Mouse (Mus musculus) MEL (cell line): ENCODE results near the gene Pitx3. TPM values are rescaled to one million over a fixed set of nuclear protein-coding genes. Genes with fewer than 3 reads are reported as not detected.

Experiments
- DNase-seq: peaks from one replicate; pipeline ENCODE4 v3.0.0; 2011; ENCODE audit warnings: low read depth, low spot score
- H3K27ac ChIP-seq: 2 replicates; pipeline ENCODE4 v1.5.1; 2012; ENCODE audit warnings: low read depth, mild to moderate bottlenecking, control low read depth, low read length, moderate library complexity; ENCODE audit not compliant: control insufficient read depth
- H3K27me3 ChIP-seq, 2 experiments: fragments of 150-350 bp in 1 of 2; sonication (generic) in 1 of 2; 2 replicates each; pipeline ENCODE4 v1.6.1; 2012; ENCODE audit warnings: low read length in 2 of 2, mild to moderate bottlenecking in 2 of 2, improper control_type of control experiment in 1 of 2, moderate library complexity in 1 of 2; ENCODE audit not compliant: insufficient read depth in 2 of 2, control insufficient read depth in 1 of 2
- H3K36me3 ChIP-seq, 2 experiments: 2 replicates each; pipeline ENCODE4 v1.6.1; 2012 to 2014; ENCODE audit warnings: low read length in 2 of 2, improper control_type of control experiment in 1 of 2, inconsistent platforms in 1 of 2, mild to moderate bottlenecking in 1 of 2; ENCODE audit not compliant: insufficient read depth in 2 of 2, control insufficient read depth in 1 of 2
- H3K4me1 ChIP-seq, 2 experiments: fragments of 150-350 bp in 1 of 2; sonication (generic) in 1 of 2; 2 replicates each; pipeline ENCODE4 v1.6.1; 2012; ENCODE audit warnings: low read length in 2 of 2, improper control_type of control experiment in 1 of 2, mild to moderate bottlenecking in 1 of 2; ENCODE audit not compliant: insufficient read depth in 2 of 2, control insufficient read depth in 1 of 2
- H3K4me3 ChIP-seq, 2 experiments: fragments of 150-350 bp in 1 of 2; sonication (generic) in 1 of 2; 2 replicates each; pipeline ENCODE4 v1.5.1; 2012; ENCODE audit warnings: low read depth in 2 of 2, low read length in 2 of 2, mild to moderate bottlenecking in 2 of 2, moderate library complexity in 2 of 2, control low read depth in 1 of 2, improper control_type of control experiment in 1 of 2; ENCODE audit not compliant: control insufficient read depth in 1 of 2, insufficient read depth in 1 of 2
- H3K79me2 ChIP-seq: 2 replicates; pipeline ENCODE4 v1.6.1; 2012; ENCODE audit warnings: mild to moderate bottlenecking, low read length, moderate library complexity; ENCODE audit not compliant: control insufficient read depth, poor library complexity, insufficient read depth
- H3K9ac ChIP-seq: 2 replicates; pipeline ENCODE4 v1.6.1; 2012; ENCODE audit warnings: low read depth, mild to moderate bottlenecking, control low read depth, low read length, moderate library complexity; ENCODE audit not compliant: control insufficient read depth, poor library complexity, severe bottlenecking
- H3K9me3 ChIP-seq: fragments of 150-350 bp; sonication (generic); replicated peaks from 2 replicates; pipeline ENCODE4 v1.6.1; 2012; ENCODE audit warnings: mild to moderate bottlenecking, low read length, improper control_type of control experiment, moderate library complexity; ENCODE audit not compliant: insufficient read depth
- BHLHE40 ChIP-seq: IDR thresholded peaks from 2 replicates; pipeline ENCODE4 v1.6.1; 2012; ENCODE audit warnings: low read depth, mild to moderate bottlenecking, inconsistent platforms, low read length, improper control_type of control experiment, borderline replicate concordance
- CHD2 ChIP-seq: IDR thresholded peaks from 2 replicates; pipeline ENCODE4 v1.6.1; 2011; ENCODE audit warnings: low read length, improper control_type of control experiment
- CTCF ChIP-seq, 3 experiments: IDR thresholded peaks in 2 of 3; conservative IDR thresholded peaks in 1 of 3; 2 replicates each; pipeline ENCODE4 v1.5.1; 2011 to 2012; ENCODE audit warnings: low read length in 3 of 3, low read depth in 2 of 3, mild to moderate bottlenecking in 2 of 3, improper control_type of control experiment in 1 of 3, inconsistent platforms in 1 of 3, mixed read lengths in 1 of 3, moderate library complexity in 1 of 3; ENCODE audit not compliant: control insufficient read depth in 1 of 3, insufficient read depth in 1 of 3, poor library complexity in 1 of 3, severe bottlenecking in 1 of 3
- ELF1 ChIP-seq: IDR thresholded peaks from 2 replicates; pipeline ENCODE4 v1.6.1; 2014; ENCODE audit warnings: low read depth, mild to moderate bottlenecking, inconsistent platforms, low read length, improper control_type of control experiment, moderate library complexity
- EP300 ChIP-seq, 2 experiments: IDR thresholded peaks; 2 replicates each; pipeline ENCODE4 v1.6.1; 2011; ENCODE audit warnings: improper control_type of control experiment in 2 of 2, low read length in 2 of 2, low read depth in 1 of 2, mild to moderate bottlenecking in 1 of 2
- ETS1 ChIP-seq: IDR thresholded peaks from 2 replicates; pipeline ENCODE4 v1.6.1; 2012; ENCODE audit warnings: low read depth, mild to moderate bottlenecking, inconsistent platforms, low read length, improper control_type of control experiment, moderate library complexity
- GABPA ChIP-seq: IDR thresholded peaks from 2 replicates; pipeline ENCODE4 v1.6.1; 2012; ENCODE audit warnings: low read depth, mild to moderate bottlenecking, inconsistent platforms, low read length, improper control_type of control experiment, moderate library complexity
- GATA1 ChIP-seq: IDR thresholded peaks from 2 replicates; pipeline ENCODE4 v1.6.1; 2011; ENCODE audit warnings: low read depth, low read length, improper control_type of control experiment
- MAFK ChIP-seq: IDR thresholded peaks from 2 replicates; pipeline ENCODE4 v1.6.1; 2011; ENCODE audit warnings: low read depth, mild to moderate bottlenecking, low read length, improper control_type of control experiment, borderline replicate concordance
- MAZ ChIP-seq: IDR thresholded peaks from 2 replicates; pipeline ENCODE4 v1.6.1; 2012; ENCODE audit warnings: low read depth, mild to moderate bottlenecking, inconsistent platforms, low read length, improper control_type of control experiment
- MXI1 ChIP-seq: IDR thresholded peaks from 2 replicates; pipeline ENCODE4 v1.6.1; 2011; ENCODE audit warnings: mild to moderate bottlenecking, low read depth, low read length, improper control_type of control experiment
- MYC ChIP-seq: IDR thresholded peaks from 2 replicates; pipeline ENCODE4 v1.6.1; 2011; ENCODE audit warnings: low read depth, mild to moderate bottlenecking, low read length, improper control_type of control experiment, moderate library complexity
- NRF1 ChIP-seq: IDR thresholded peaks from 2 replicates; pipeline ENCODE4 v1.6.1; 2014; ENCODE audit warnings: low read depth, mild to moderate bottlenecking, inconsistent platforms, low read length, improper control_type of control experiment, moderate library complexity; ENCODE audit not compliant: poor library complexity, insufficient read depth, severe bottlenecking
- RAD21 ChIP-seq: IDR thresholded peaks from 2 replicates; pipeline ENCODE4 v1.6.1; 2011; ENCODE audit warnings: mild to moderate bottlenecking, low read depth, low read length, improper control_type of control experiment
- TBP ChIP-seq: IDR thresholded peaks from 2 replicates; pipeline ENCODE4 v1.8.0; 2011; ENCODE audit warnings: low read depth, low read length, improper control_type of control experiment
- TCF12 ChIP-seq: IDR thresholded peaks from 2 replicates; pipeline ENCODE4 v1.6.1; 2014; ENCODE audit warnings: low read depth, mild to moderate bottlenecking, inconsistent platforms, low read length, improper control_type of control experiment, moderate library complexity
- USF1 ChIP-seq: IDR thresholded peaks from 2 replicates; pipeline ENCODE4 v1.6.1; 2014; ENCODE audit warnings: low read depth, mild to moderate bottlenecking, inconsistent platforms, low read length, improper control_type of control experiment, moderate library complexity
- ZKSCAN1 ChIP-seq: IDR thresholded peaks from 2 replicates; pipeline ENCODE4 v1.6.1; 2012; ENCODE audit warnings: low read depth, mild to moderate bottlenecking, inconsistent platforms, low read length, improper control_type of control experiment, moderate library complexity
- ZMIZ1 ChIP-seq: IDR thresholded peaks from 2 replicates; pipeline ENCODE4 v1.6.1; 2012; ENCODE audit warnings: low read depth, mild to moderate bottlenecking, inconsistent platforms, low read length, improper control_type of control experiment, moderate library complexity
- ZNF384 ChIP-seq: IDR thresholded peaks from 2 replicates; pipeline ENCODE4 v1.6.1; 2012; ENCODE audit warnings: low read depth, mild to moderate bottlenecking, inconsistent platforms, low read length, improper control_type of control experiment
- polyA plus RNA-seq, 2 experiments: library from polyadenylated mRNA; stranded (reverse) in 1 of 2; unstranded in 1 of 2; fragments of >175 nt in 1 of 2; fragments of >200 nt in 1 of 2; gene quantifications; 2 replicates each; pipeline versions ENCODE4 v1.2.1 to v1.2.4; 2012; ENCODE audit warnings: low replicate concordance in 2 of 2, low read depth in 1 of 2; ENCODE audit not compliant: insufficient read length in 2 of 2, insufficient read depth in 1 of 2, missing spikeins in 1 of 2
- total RNA-seq: library from RNA; depleted of rRNA; stranded (reverse); fragments of 300-350 nt; gene quantifications from 2 replicates; pipeline ENCODE4 v1.2.3, GENCODE M21; 2012

Pitx3 gene
- total and polyA plus RNA-seq, 3 experiments, result 0.08 to 0.28 TPM; not detected in 1

DNA sequence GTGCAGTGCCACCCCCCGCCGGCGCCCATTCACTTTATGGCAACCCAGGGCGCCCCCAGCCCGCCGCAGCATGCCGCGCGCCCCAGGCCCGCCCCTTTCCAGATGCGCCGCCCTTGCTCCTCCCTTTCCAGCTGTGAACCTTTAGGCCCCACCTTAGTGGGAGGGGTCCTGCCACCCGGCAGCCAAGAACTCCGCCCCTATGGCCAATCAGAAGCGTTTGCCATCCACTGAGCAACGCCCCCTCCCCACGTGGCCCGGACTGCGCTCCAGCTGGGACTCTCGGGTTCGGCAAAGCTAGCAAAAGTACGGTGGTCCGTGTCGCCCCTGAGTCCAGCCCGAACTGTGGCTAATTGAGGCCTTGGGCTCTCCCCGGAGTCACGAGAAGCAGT is 240 bp upstream of the Pitx3 start (continued):
- TF ChIP-seq MAZ, result no peak
- TF ChIP-seq ELF1, result no peak
- TF ChIP-seq USF1, result peak; percentile 91
- TF ChIP-seq GABPA, result no peak
- TF ChIP-seq GATA1, result no peak
- TF ChIP-seq TCF12, result no peak
- TF ChIP-seq NRF1, result no peak
- TF ChIP-seq MYC, result peak; percentile 56; the same call in 1 of the 2 replicates
- TF ChIP-seq RAD21, result no peak
- no peak for TF ChIP-seq ZNF384

DNA sequence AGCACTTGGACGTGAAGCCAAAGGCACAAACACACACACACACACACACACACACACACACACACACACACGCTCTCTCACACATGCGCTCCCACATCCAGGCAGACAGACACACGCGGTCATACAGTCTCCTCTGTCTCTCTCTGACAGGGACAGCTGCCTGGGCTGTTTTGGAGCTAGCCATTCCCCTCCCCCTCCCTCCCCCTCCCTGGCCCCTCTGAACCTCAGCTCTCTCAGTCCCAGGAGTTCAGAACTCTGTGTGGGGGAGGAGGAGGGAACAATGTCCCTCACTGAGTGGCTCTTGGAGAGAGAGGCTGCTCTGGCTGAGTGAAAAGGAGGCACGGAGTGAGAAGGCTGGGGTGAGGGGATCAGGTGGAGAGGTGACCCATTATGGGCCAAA is 7.0 kb downstream of the Pitx3 start:
- Histone ChIP-seq H3K4me1 (peaks cover 0 to 5% of the 10 kb centered on the region in 2 experiments; a peak in 1 of 4 replicates), H3K27ac (no peak overlapping the region), H3K9ac (no peak overlapping the region), H3K79me2 (no peaks in the 10 kb centered on the region; the same call in 1 of the 2 replicates), H3K4me3 (no peak overlapping the region), H3K27me3 (peaks cover 15 to 16% of the 10 kb centered on the region in 2 experiments), H3K9me3 (no peaks in the 10 kb centered on the region), H3K36me3 (peaks cover 0 to 4% of the 10 kb centered on the region in 2 experiments; a peak in 2 of 4 replicates)
- TF ChIP-seq TCF12, result no peak
- TF ChIP-seq MAFK, result no peak
- TF ChIP-seq EP300 (IDR thresholded peaks at IDR 0.05; ENCODE audit: low read depth in 1 of 2, low read length in 2 of 2), result no peak
- no peak for TF ChIP-seq TBP
- no peak for TF ChIP-seq NRF1
- no peak for TF ChIP-seq ZKSCAN1
- TF ChIP-seq ZMIZ1, result no peak
- TF ChIP-seq MXI1, result no peak
- TF ChIP-seq CTCF (IDR thresholded peaks at IDR 0.05 in 2 of 3, conservative IDR thresholded peaks at IDR 0.05 in 1 of 3; ENCODE audit: control insufficient read depth in 1 of 3, insufficient read depth in 1 of 3, low read depth in 2 of 3, low read length in 3 of 3, poor library complexity in 1 of 3, severe bottlenecking in 1 of 3), result no peak
- no peak for TF ChIP-seq BHLHE40
- no peak for TF ChIP-seq CHD2
- TF ChIP-seq ETS1, result no peak
- no peak for TF ChIP-seq MAZ
- no peak for DNase-seq
